Mouse (Mus musculus) splenic B cell, adult 2 months (primary cell): ENCODE results near the gene Tbc1d17.

Source experiments
- DNase-seq: peaks from one replicate; pipeline ENCODE4 v3.0.0-alpha.2; 2011; ENCODE audit warnings: low read depth, low spot score
- H3K27me3 ChIP-seq: 2 replicates; pipeline ENCODE4 v1.6.1; 2012; ENCODE audit warnings: mild to moderate bottlenecking, low read length, moderate library complexity, mixed read lengths; ENCODE audit not compliant: control insufficient read depth, poor library complexity, insufficient read depth, severe bottlenecking
- H3K36me3 ChIP-seq: 2 replicates; pipeline ENCODE4 v1.6.1; 2012; ENCODE audit warnings: mild to moderate bottlenecking, low read length, moderate library complexity, mixed read lengths; ENCODE audit not compliant: control insufficient read depth, poor library complexity, insufficient read depth, severe bottlenecking

The Tbc1d17 gene

GRCm38 (mm10) chr7:44848561-44849415, at the start of gene Tbc1d17, which contains the start of gene Akt1s1:
Gene Tbc1d17 (minus strand): TSS chr7:44849079.
Gene Akt1s1 (plus strand): TSS chr7:44848991.
- H3K27me3 ChIP-seq: no peaks in the 10 kb centered on the region
- DNase-seq: peak; percentile 100
- peaks cover 15% of the 10 kb centered on the region for H3K36me3 ChIP-seq

- peak; percentile 26 for DNase-seq
- Histone ChIP-seq H3K36me3 (no peaks in the 10 kb centered on the region; the same call in 1 of the 2 replicates), H3K27me3 (no peaks in the 10 kb centered on the region)
These were observed 49.7 kb upstream of the Tbc1d17 start for GRCm38 (mm10) chr7:44898607-44899006.

DNA sequence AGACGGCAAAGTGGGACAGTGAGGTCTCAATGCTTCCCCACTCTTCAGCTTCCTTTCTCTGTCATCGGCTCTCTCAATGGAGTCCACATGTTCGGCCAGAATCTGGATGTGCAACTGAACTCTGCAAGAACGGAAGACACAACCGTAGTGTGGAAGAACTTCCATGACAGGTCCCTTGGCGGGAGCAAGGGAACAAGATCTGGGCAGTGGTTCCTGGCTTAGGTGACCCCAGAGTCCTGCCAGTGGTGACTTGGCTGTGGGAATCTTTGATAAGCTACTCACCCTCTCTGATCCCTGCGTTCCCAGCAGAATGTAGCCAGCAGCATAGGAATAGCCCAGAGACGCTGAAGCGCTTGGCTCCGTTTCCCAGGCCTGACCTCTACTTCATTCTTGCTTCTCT, 47.6 kb upstream of the Tbc1d17 start:
- Histone ChIP-seq H3K27me3 (no peaks in the 10 kb centered on the region), H3K36me3 (no peaks in the 10 kb centered on the region; the same call in 1 of the 2 replicates)
- no peak for DNase-seq

DNA sequence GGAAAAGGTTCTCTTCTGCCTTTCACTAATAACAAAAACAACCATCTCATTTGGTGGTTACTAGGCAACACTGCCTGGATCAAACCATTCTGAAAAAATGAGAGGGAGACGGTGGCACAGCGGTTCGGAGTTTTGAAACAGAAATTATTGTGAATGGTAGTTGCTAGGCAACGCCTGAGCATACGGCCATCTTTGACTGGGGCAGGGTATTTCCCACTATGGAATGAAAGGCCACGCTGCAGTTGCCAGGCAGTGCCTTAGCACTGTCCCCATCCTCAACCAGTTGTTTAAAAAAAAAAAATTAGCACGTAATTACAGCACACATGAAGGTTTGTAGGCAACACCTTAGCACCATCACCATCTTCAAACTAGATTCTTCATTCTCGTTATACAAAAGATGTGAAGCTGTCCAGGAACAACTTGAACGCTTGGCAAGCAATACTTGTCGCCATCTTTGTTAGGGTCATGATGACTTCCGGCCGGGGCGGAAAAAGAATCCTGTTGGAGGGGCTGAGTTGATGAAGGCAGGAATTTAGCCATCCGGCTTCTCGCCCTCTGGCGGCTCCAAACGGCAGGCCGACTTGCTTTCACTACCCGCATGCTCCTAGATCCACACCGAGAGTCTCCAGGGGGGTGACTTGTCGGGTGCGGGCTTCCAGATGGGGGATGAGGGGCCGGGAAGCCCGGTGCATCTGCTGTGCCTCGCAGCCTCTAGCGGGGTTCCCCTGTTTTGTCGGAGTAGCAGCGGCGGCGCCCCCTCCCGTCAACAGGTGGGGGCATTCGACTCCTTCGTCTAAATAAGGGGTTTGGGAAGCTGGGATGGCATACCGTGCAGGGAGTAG, 46.9 kb upstream of the Tbc1d17 start, which contains the start of gene Fuz:
Gene Fuz, plus strand, starts transcription at position 487 of the 842 bp plus-strand sequence.
- no peaks in the 10 kb centered on the region; the same call in 1 of the 2 replicates for H3K36me3 ChIP-seq
- H3K27me3 ChIP-seq: no peaks in the 10 kb centered on the region
- DNase-seq: peak; percentile 94

- no peaks in the 10 kb centered on the region for H3K27me3 ChIP-seq
- DNase-seq: no peak
- H3K36me3 ChIP-seq: no peaks in the 10 kb centered on the region; the same call in 1 of the 2 replicates
These were observed 46.3 kb upstream of the Tbc1d17 start for GRCm38 (mm10) chr7:44895206-44895592.

- no peaks in the 10 kb centered on the region for H3K27me3 ChIP-seq
- no peaks in the 10 kb centered on the region; the same call in 1 of the 2 replicates for H3K36me3 ChIP-seq
- DNase-seq: no peak
These were observed 45.3 kb upstream of the Tbc1d17 start for GRCm38 (mm10) chr7:44894175-44894574.

GRCm38 (mm10) chr7:44893197-44893596, 44.3 kb upstream of the Tbc1d17 start:
- DNase-seq: no peak
- H3K27me3 ChIP-seq: no peaks in the 10 kb centered on the region
- 0 out of 2 replicates have a peak, but pooled peaks cover 4% of the 10 kb centered on the region for H3K36me3 ChIP-seq

DNA sequence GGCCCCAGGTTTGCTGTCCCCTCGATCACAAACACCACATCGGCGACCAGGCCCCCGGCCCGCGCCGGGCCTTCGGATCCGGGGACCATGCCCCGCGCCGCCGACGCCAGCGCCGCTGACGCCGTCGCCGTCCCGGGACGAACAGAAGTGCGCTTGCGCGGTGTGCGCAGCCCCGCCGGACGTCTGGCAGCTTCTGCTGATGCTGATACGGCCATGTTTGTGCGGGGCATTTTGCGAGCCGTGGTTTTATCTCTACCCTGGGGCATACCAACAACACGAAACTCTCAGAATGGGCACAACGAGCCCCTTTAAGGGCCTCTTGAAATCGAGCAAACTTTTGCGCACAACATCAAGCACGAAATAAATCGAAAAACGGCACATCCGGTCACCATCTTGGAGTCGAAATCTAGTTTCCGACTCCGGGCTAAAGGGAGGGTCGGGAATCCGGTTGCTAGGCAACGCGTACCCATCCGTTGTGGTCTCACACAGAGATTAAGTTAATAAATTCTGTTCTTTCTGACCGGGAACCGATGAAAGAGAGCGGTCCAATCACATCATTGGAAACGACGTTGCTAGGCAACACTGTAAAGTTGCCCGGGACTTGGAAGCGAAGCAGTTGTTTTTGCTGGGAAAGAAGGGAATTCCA, 43.5 kb upstream of the Tbc1d17 start, which contains the start of gene Med25:
Gene Med25, minus strand, starts transcription at position 437 of the 646 bp plus-strand sequence.
- Histone ChIP-seq H3K27me3 (no peaks in the 10 kb centered on the region), H3K36me3 (0 out of 2 replicates have a peak, but pooled peaks cover 4% of the 10 kb centered on the region)
- DNase-seq: peak; percentile 91

GRCm38 (mm10) chr7:44891611-44892010, 42.7 kb upstream of the Tbc1d17 start:
- DNase-seq: no peak
- H3K36me3 ChIP-seq: 0 out of 2 replicates have a peak, but pooled peaks cover 4% of the 10 kb centered on the region

GRCm38 (mm10) chr7:44890737-44891136, 41.9 kb upstream of the Tbc1d17 start:
- Histone ChIP-seq H3K36me3 (0 out of 2 replicates have a peak, but pooled peaks cover 4% of the 10 kb centered on the region), H3K27me3 (no peaks in the 10 kb centered on the region)
- no peak for DNase-seq

More at GRCm38 (mm10) chr7:44891611-44892010, 42.7 kb upstream of the Tbc1d17 start:
- no peaks in the 10 kb centered on the region for H3K27me3 ChIP-seq

DNA sequence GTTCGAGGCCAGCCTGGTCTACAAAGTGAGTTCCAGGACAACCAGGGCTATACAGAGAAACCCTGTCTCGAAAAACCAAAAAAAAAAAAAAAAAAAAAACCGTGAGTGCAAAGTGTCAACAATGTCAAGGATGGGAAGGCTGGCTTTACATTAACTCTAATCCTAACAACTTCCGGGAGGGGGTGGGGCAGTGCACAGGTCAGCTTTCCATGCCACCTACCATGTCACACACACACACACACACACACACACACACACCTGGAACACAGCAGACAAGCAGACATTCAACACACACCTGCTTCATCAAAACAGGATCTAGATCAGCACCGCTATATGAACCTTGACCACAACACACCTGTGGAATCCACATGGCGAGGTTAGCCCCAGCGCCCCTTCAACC, 41.3 kb upstream of the Tbc1d17 start:
- no peak for DNase-seq
- Histone ChIP-seq H3K27me3 (no peaks in the 10 kb centered on the region), H3K36me3 (0 out of 2 replicates have a peak, but pooled peaks cover 4% of the 10 kb centered on the region)

- 0 out of 2 replicates have a peak, but pooled peaks cover 4% of the 10 kb centered on the region for H3K36me3 ChIP-seq
- DNase-seq: no peak
- no peaks in the 10 kb centered on the region for H3K27me3 ChIP-seq
These were observed 39.6 kb upstream of the Tbc1d17 start for GRCm38 (mm10) chr7:44888256-44889105.

GRCm38 (mm10) chr7:44886964-44887363, 38.1 kb upstream of the Tbc1d17 start:
- DNase-seq: no peak
- H3K36me3 ChIP-seq: peaks cover 5% of the 10 kb centered on the region; the same call in 1 of the 2 replicates
- no peaks in the 10 kb centered on the region for H3K27me3 ChIP-seq
